Mouse (Mus musculus): ENCODE data around the gene Frem1.

DNA sequence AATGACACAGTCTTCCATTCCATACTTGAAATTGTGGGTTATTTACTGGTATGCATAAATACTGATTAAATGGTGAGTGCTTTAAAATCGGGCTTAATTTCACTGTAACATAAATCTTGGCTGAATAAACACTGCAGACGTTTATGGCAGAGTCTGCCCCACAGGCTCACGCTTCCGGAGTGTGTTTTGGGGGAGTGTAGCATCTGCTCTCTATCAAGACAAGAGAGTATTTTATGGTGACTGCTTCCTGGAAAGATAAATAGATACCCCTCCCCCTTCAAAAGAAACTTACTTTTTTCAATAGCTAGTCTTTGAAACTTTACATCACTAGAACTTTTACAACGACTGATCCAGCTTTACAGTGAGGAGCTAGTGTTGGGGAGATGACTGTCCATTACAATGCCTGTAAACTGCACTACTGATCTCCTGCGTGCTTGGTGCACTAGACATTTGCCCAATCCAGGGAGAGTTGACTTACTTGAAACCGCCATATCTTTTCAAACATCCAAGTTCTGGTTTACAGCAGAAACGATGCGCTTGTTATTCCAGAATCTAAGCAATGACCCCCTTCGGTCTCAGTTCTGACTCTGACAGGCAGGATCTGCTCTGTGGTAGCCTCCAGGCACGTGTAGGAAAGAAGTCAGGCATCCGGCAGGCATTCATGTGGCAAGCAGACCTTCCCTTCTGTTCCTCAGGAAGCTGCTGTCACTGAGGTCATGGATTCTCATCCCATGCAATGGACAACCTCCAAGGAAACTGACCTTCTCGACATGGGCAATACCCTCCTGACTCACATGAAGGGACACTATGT is 28.4 kb upstream of the Frem1 start:
- TF ChIP-seq CTCF (IDR thresholded peaks at IDR 0.05; ENCODE audit: control insufficient read depth, insufficient read depth, insufficient read length) (no peak), USF1 (IDR thresholded peaks at IDR 0.05; ENCODE audit: low read depth) (no peak), FOSL1 (IDR thresholded peaks at IDR 0.05; ENCODE audit: insufficient read depth, low read length, poor library complexity, severe bottlenecking) (no peak), MYOG (IDR thresholded peaks at IDR 0.05; ENCODE audit: control insufficient read depth, extremely low read depth, insufficient read length) (no peak), MYOD1 (IDR thresholded peaks at IDR 0.05; ENCODE audit: control insufficient read depth, insufficient read length, low read depth) (no peak)
